Mouse (Mus musculus) hindbrain, postnatal 0 days (tissue): ENCODE data around the gene Pex5l. TPM values are rescaled to one million over a fixed set of nuclear protein-coding genes. Genes with fewer than 3 reads are reported as not detected.

Experiments used
- ATAC-seq: fragments of 200-750 bp; cut with Nextera tagmentation; 2 replicates; pipeline ENCODE4 v1.8.0; 2017; ENCODE audit warnings: mild to moderate bottlenecking, moderate TSS enrichment, moderate library complexity
- DNase-seq: peaks from one replicate; pipeline ENCODE4 v3.0.0-alpha.2; 2015; ENCODE audit warnings: low spot score
- H3K27ac ChIP-seq: fragments of 300-500 bp; sonication (generic); 2 replicates; pipeline ENCODE4 v1.5.1; 2014; ENCODE audit warnings: mild to moderate bottlenecking
- H3K27me3 ChIP-seq: fragments of 300-500 bp; sonication (generic); 2 replicates; pipeline ENCODE4 v1.6.1; 2014; ENCODE audit warnings: low read length, mixed read lengths; ENCODE audit not compliant: insufficient read depth
- H3K36me3 ChIP-seq: fragments of 300-500 bp; sonication (generic); 2 replicates; pipeline ENCODE4 v1.6.1; 2014; ENCODE audit warnings: low read length, mixed read lengths; ENCODE audit not compliant: insufficient read depth
- H3K4me1 ChIP-seq: fragments of 300-500 bp; sonication (generic); 2 replicates; pipeline ENCODE4 v1.6.1; 2014; ENCODE audit warnings: antibody characterized with exemption, low read length, mixed read lengths; ENCODE audit not compliant: insufficient read depth
- H3K4me2 ChIP-seq: fragments of 300-500 bp; sonication (generic); 2 replicates; pipeline ENCODE4 v1.6.1; 2014; ENCODE audit warnings: low read depth, mild to moderate bottlenecking, low read length, moderate library complexity, mixed read lengths
- H3K4me3 ChIP-seq: fragments of 300-500 bp; sonication (generic); 2 replicates; pipeline ENCODE4 v1.5.1; 2014; ENCODE audit warnings: low read length
- H3K9ac ChIP-seq: fragments of 300-500 bp; sonication (generic); replicated peaks from 2 replicates; pipeline ENCODE4 v1.6.1; 2014; ENCODE audit warnings: mild to moderate bottlenecking, low read length, moderate library complexity, mixed read lengths
- H3K9me3 ChIP-seq: fragments of 300-500 bp; sonication (generic); 2 replicates; pipeline ENCODE4 v1.6.1; 2016; ENCODE audit warnings: low read length, mixed read lengths
- CTCF ChIP-seq: IDR thresholded peaks from 2 replicates; pipeline ENCODE4 v1.5.1; 2016; ENCODE audit warnings: antibody characterized with exemption, control low read depth, low read depth
- WGBS: fragments of 180-500 bp; shearing (Covaris S2); extraction: QIAGEN DNeasy Blood & Tissue Kit; methylation state at CpG from one replicate; pipeline ENCODE4 v1.1.7; 2014; 5-methylcytosine and 5-hydroxymethylcytosine counted together
- polyA plus RNA-seq: library from polyadenylated mRNA; unstranded; fragments of >200 nt; fragmentation: Nextera tagmentation; extraction: Ambion mirVana; gene quantifications from 2 replicates; pipeline ENCODE4 v1.2.1, GENCODE M21; 2015
- total RNA-seq: library from RNA; depleted of rRNA; stranded (reverse); fragments of >200 nt; gene quantifications from 2 replicates; pipeline ENCODE4 v1.2.3, GENCODE M21; 2014

Pex5l gene
- total and polyA plus RNA-seq, 2 experiments from 2014 or later: 5.5 to 28.8 TPM

DNA sequence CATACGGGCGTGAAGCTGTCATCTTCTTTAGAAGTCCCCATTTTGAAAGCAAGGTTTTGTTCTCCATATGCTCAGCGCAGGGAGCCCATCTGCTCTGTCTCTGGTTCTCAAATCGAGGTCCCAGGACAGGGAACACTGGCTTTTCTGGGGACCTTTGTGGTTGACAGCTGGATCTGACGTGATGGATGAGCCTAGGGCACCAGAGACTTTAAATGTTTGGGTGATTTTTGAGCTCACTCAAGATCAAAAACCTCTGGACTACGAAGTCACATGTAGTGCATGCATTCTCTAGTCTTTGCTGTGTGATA lies 98.3 kb downstream of the Pex5l start:
- TF ChIP-seq CTCF: no peak

DNA sequence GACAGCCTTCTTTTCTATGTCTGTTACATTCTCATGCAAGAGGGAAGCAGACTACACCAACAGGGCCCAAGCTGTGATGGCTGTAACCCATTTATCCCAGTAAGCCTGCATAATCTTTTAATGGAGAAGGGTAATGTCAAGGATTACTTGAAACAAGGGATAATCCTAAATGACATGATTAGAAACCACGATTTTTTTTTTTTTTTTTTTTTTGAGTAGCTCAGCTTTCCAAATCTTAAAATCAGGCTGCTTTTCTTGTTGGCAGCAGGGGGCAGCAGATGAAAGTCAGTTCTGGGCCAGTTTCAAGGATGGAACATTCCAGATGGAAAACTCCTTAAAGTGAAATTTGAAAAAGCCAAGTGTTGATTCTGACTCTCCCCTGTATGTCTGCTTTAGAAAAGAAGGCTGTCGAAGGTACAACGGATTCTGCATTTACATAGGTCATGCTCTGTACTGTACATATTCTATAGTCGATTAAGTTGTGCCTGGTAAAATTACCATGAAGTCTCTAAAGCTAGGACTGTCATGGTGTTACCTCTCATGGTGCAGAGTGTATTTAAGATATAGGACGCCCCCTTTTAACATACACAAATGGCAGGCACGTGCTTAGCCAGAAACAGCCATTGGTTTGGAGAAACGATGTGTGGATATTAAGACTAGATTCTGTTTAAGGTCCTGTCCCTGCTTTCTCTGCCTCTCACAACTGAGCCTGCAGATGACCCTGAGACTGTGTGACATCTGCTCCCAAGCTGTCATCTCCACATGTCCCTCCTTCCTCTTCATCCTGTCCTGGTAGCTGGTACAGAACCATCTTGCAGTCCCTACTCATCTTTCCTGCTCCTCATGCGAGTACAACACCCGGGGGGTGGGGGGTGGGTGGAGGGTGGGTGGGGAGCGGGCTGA lies 98.9 kb downstream of the Pex5l start:
- Histone ChIP-seq H3K4me2 (no peak overlapping the region), H3K27ac (no peak overlapping the region), H3K4me1 (no peaks in the 10 kb centered on the region), H3K9ac (no peak overlapping the region), H3K36me3 (no peaks in the 10 kb centered on the region), H3K4me3 (no peak overlapping the region), H3K9me3 (no peaks in the 10 kb centered on the region), H3K27me3 (no peaks in the 10 kb centered on the region)
- TF ChIP-seq CTCF: peak; percentile 62
- WGBS: 55% methylated on average over 10 of the region's 10 CpGs
- DNase-seq (peak; percentile 76), ATAC-seq (0 out of 2 replicates have a peak, but pooled peaks have one; percentile 30)

More for the DNA sequence above, 98.3 kb downstream of the Pex5l start:
- Histone ChIP-seq H3K36me3 (no peaks in the 10 kb centered on the region), H3K27ac (no peak overlapping the region), H3K9me3 (no peaks in the 10 kb centered on the region), H3K9ac (no peak overlapping the region), H3K4me1 (no peaks in the 10 kb centered on the region), H3K27me3 (no peaks in the 10 kb centered on the region), H3K4me2 (no peak overlapping the region), H3K4me3 (no peak overlapping the region)
- WGBS: 57% methylated on average over 6 of the region's 6 CpGs
- DNase-seq: no peak
- 0 out of 2 replicates have a peak, but pooled peaks have one; percentile 8 for ATAC-seq

DNA sequence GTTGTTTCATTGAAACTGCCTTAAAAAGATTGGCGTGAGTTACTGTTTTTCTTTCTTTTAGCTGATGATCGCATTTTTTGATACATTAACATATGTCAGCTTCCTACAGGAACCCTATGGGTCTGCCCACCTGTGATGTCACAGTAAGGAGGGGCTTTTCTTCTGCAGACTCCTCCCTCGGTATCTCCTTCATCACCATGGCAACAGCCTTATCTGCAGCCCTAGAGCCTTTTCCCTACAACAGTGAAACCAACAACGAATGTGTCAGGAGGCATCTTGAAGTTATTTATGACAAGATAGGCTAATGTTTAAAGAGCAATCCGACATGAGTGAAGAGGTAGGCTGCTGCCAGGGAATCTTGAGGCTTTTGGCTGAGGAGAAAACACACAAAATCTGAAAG lies 118.5 kb downstream of the Pex5l start:
- TF ChIP-seq CTCF: no peak
- WGBS: 56% methylated on average over 5 of the region's 5 CpGs
- Histone ChIP-seq H3K4me1 (no peaks in the 10 kb centered on the region), H3K27ac (no peak overlapping the region), H3K36me3 (no peaks in the 10 kb centered on the region), H3K9me3 (no peaks in the 10 kb centered on the region), H3K4me3 (no peak overlapping the region), H3K4me2 (no peak overlapping the region), H3K27me3 (no peaks in the 10 kb centered on the region), H3K9ac (no peak overlapping the region)
- DNase-seq: peak; percentile 66
- peak; percentile 85 for ATAC-seq

DNA sequence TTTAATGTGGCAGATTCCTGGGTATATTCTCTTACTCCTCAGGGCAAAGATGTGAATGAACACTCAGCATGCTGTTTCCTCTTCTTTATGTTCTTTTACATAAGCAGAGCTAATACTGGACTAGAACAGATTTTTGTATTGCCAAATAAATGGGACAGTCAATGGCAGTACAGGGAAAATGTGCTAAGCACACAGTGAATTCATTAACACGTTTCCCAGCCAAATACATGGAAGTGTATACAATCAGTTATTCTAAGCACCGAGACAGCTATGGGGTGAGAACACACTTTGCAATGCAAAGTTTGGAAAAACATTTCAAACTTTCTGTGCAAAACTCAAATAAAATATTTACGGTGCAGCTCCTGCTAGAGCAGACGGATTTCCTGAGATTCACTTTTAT lies 139.1 kb downstream of the Pex5l start:
- Histone ChIP-seq H3K27me3 (no peaks in the 10 kb centered on the region), H3K4me2 (no peak overlapping the region), H3K9ac (no peak overlapping the region), H3K36me3 (no peaks in the 10 kb centered on the region), H3K4me3 (no peak overlapping the region), H3K27ac (no peak overlapping the region), H3K4me1 (no peaks in the 10 kb centered on the region), H3K9me3 (no peaks in the 10 kb centered on the region)
- TF ChIP-seq CTCF: no peak
- DNase-seq (no peak), ATAC-seq (no peak)
- WGBS: 81% methylated on average over 4 of the region's 4 CpGs

DNA sequence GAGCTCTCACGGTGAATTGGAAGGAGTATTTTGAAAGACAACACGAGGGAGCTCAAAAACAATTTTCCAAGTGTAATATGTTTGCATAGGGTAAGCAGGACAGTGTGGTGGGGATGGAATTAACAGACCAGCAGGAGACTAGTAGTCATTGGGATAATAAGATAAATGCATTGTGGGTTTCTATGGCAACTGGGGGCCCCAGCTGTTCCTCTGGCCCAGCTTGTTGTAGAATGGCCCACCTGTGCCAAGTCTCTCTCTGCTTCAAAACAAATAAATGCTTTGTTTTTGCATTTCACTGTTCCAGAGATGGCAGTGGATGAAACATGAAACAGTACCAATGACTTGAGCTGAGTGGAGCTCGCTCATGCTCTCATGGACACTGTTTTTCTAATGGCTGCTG lies 141.3 kb downstream of the Pex5l start:
- H3K27ac ChIP-seq: no peak overlapping the region
- no peaks in the 10 kb centered on the region for H3K27me3 ChIP-seq
- peak; percentile 24 for DNase-seq
- no peak overlapping the region for H3K4me3 ChIP-seq
- no peaks in the 10 kb centered on the region for H3K4me1 ChIP-seq
- H3K9me3 ChIP-seq: no peaks in the 10 kb centered on the region
- no peak for TF ChIP-seq CTCF
- 0 out of 2 replicates have a peak, but pooled peaks have one; percentile 35 for ATAC-seq
- no peak overlapping the region for H3K9ac ChIP-seq
- H3K4me2 ChIP-seq: no peak overlapping the region
- H3K36me3 ChIP-seq: no peaks in the 10 kb centered on the region
- 36% methylated on average over 3 of the region's 3 CpGs for WGBS

DNA sequence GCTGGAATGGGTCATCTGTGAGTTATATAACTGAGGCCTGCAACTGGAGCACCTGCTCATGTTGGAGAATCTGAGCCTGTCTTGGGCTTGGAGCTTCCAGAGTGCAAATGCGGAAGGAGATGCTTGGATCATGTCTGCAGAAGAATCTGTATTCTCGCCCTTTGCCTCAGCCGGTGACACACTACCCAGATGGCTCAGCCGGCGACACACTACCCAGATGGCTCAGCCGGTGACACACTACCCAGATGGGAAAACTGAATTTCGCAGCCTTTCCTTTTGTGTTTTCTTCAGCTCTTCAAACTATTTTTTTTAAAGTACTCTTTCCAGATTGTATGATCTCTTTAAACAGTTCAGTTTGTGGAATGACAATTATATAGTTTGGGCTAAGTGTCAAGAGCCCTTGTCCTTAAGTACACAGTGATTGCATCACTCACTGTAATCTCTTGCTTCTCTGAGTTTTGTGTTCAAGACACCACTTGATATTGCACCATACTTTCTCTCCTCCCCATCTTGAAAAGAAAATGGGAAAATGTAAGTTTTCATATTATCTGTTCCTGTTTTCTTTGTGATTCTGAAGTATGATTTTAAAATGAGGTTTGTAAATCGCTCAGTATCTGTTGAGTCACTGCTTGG lies 142.5 kb downstream of the Pex5l start:
- TF ChIP-seq CTCF: no peak
- DNase-seq (no peak), ATAC-seq (no peak)
- no peak overlapping the region for H3K9ac ChIP-seq
- WGBS: 83% methylated on average over 8 of the region's 8 CpGs
- H3K36me3 ChIP-seq: no peaks in the 10 kb centered on the region
- no peaks in the 10 kb centered on the region for H3K4me1 ChIP-seq
- no peaks in the 10 kb centered on the region for H3K9me3 ChIP-seq
- H3K27ac ChIP-seq: no peak overlapping the region
- H3K27me3 ChIP-seq: no peaks in the 10 kb centered on the region
- no peak overlapping the region for H3K4me2 ChIP-seq
- H3K4me3 ChIP-seq: no peak overlapping the region
